Mouse (Mus musculus) adrenal gland, adult 8-10 months (tissue): ENCODE measurements around the gene Myocos. TPM values are rescaled to one million over a fixed set of nuclear protein-coding genes. Genes with fewer than 3 reads are reported as not detected.

Source experiments
- DNase-seq: peaks from one replicate; pipeline ENCODE4 v3.0.0; 2022
- microRNA-seq, 2 experiments: library from miRNA; unstranded; fragments of <30 nt; microRNA quantifications; one replicate each; pipeline ENCODE4 v1.2.0; 2022
- total RNA-seq, 4 experiments: library from RNA; stranded (reverse); gene quantifications; 2 replicates each; pipeline ENCODE4 v1.2.4; 2022

Myocos gene
- total RNA-seq, 4 experiments from 2014 or later = not detected

- no peak for DNase-seq
These were observed 42.5 kb downstream of the Myocos start for GRCm38 (mm10) chr1:162615511-162615910.

DNA sequence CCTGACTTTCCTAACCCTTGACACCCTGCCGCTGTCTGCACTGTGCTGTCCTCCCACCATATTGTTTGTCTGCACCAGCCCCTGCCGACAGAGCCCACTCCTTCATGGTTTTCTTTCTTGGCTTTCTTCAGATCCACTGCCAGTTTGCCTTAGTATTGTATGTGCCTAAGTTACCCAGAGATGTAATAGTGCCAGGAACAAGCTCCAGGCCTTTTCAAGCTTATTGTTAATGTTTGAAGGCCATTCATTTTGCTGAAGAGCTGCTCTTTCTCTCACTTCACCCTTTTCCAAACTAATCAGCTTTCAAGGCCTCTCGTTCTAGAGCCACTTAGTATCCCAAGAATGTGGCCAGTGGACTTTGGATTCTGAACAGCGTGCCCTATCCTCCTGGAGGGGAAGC, 46.8 kb downstream of the Myocos start:
- no peak for DNase-seq

- no peak for DNase-seq
These were observed 48.3 kb downstream of the Myocos start for GRCm38 (mm10) chr1:162609633-162610250.

GRCm38 (mm10) chr1:162608127-162608526, 49.9 kb downstream of the Myocos start:
- DNase-seq = no peak

DNA sequence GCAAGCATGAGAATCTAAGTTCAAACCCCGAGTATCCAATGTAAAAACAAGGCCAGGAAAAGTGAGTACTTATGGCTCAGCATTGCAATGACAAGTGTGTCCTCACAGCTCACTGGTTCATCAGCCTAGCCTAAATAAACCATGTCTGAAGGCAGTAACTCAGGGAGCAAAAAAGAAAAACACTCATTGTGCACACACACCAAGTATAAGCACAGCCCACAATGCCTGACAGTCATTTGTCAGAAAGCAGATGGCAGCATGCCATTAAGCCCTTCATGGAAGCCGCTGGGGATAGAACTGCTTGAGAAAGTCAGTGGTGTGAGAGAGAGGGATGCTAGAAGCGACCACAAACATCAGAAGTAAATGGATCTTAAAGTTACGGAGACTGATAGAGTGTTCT, 56.7 kb downstream of the Myocos start:
- no peak for DNase-seq

DNA sequence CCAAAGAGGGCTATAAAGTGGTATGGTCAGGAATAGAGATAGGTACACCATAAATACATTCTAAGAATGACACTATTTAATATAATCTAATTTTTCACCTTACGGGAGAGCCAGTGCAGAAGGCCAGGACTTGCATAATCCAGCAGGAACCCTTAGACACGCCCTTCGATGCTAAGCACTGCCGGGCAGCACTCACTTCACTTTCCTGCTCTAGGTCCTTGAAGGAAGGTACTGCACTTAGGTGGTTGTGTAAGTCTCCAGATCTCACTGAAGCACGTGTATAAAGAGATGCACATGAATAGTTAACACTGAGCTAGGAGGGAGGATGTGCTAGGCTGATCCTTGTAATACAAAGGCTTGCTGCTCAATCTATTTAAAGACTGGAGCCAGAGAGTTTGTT, 58.4 kb downstream of the Myocos start:
- no peak for DNase-seq

DNA sequence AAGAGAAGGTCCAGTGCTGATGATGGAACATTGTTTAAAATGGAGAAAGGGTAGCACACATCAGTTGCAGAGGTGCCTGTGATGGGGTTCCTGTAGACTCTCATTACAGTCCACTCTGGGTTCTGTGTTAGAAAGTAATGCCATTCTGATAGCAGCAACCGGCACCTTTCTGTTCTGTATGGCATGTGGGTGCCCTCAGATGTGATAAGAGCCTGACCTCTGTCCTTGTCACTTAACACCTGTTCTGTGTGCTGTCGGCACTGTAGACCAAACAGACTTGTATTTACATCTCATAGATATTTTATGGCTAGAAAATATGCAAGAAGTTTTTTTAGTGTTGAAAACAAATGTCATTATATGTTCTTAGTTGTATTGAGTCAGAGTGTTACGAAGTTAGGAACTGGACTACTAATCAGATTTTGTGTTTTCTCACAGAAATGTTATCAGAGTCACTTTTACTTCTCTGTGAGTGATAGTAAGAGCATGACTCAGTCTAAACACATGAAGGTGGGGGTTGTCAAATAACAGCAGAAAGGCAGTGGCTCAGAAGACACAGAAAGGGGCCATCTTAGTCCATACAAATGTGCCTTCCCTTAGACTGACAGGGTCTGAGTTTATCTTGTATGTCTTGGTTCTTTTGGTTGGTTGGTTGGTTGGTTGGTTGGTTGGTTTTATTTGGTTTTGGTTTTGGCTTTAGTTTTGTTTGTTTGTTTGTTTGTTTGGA, 60.5 kb downstream of the Myocos start:
- no peak for DNase-seq

Small RNAs within 50 kb of the gene (microRNA-seq; reads per million reads assigned to microRNA genes)
- gene Gm27616 = 0 to 0.17 reads per million in 2 experiments

Other genes with a start within 250 kb of the Myocos start
- gene Dnm3, start 180.2 kb downstream of the Myocos start, total RNA-seq = 10 to 100 TPM; 13.8 to 48.5 (median 27.9) TPM
- 10 to 100 TPM; 16.3 to 34.5 (median 22.1) TPM for gene Mettl13, start 109.7 kb downstream of the Myocos start, total RNA-seq
- gene Vamp4, start 87.7 kb downstream of the Myocos start, total RNA-seq = 10 to 100 TPM; 43.3 to 63.0 (median 53.2) TPM
- gene Myoc, start 19.1 kb downstream of the Myocos start, total RNA-seq = 1 to 10 TPM; 2.1 to 4.7 (median 3.3) TPM
- gene Prrc2c, start 82.3 kb upstream of the Myocos start, total RNA-seq = 100 to 1,000 TPM; 169 to 176 (median 171) TPM
- gene Fmo4, start 155.8 kb upstream of the Myocos start, total RNA-seq = 1 to 10 TPM in 2 of 4 experiments, under 1 TPM in 2; 0.25 to 3.6 (median 0.89) TPM
- 100 to 1,000 TPM in 2 of 4 experiments, 10 to 100 TPM in 2; 36.8 to 391 (median 229) TPM for gene Fmo1, start 208.4 kb upstream of the Myocos start, total RNA-seq
- 10 to 100 TPM; 45.3 to 71.8 (median 66.9) TPM for gene Fmo2, start 240.5 kb upstream of the Myocos start, total RNA-seq